Mouse (Mus musculus) liver, postnatal 0 days (tissue): ENCODE data around the gene Trim29.

Source experiments
- CTCF ChIP-seq: sonication (generic); IDR thresholded peaks from 2 replicates; pipeline ENCODE4 v1.5.1; 2016; ENCODE audit warnings: antibody characterized with exemption, low read depth
- EP300 ChIP-seq: IDR thresholded peaks from 2 replicates; pipeline ENCODE4 v1.6.1; 2016; ENCODE audit warnings: antibody characterized with exemption, low read depth, mild to moderate bottlenecking

GRCm38 (mm10) chr9:43318661-43319060, 8.0 kb downstream of the Trim29 start:
- TF ChIP-seq CTCF (no peak), EP300 (no peak)
